Mouse (Mus musculus): ENCODE results near the gene Phc3.

Gene Phc3

GRCm38 (mm10) chr3:30969104-30969581, at the start of gene Phc3:
TSS of gene Phc3 (minus strand) at chr3:30969415.
- peak; percentile 80 for ATAC-seq (ENCODE audit: insufficient number of reproducible peaks, low FRiP score, low TSS enrichment)

DNA sequence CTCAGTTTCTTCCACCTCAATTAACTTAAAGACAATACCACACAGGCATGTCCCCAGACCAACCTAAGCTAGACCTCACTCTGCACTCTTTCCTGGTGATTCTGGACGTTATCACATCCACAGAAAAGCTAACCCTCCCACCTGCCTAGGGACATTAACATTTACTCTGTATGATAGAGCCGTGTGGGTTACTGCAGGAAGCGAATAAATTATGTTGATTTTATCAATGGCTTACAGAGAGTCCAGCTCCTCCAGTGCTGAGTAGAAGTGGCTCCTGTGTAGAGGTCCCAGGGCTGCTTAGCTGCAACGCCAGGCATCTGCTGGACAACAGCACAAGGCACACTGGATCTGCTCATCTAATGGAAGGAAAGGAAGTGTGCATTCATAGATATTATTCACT, 48.4 kb upstream of the Phc3 start:
- ATAC-seq (ENCODE audit: insufficient number of reproducible peaks, low FRiP score, low TSS enrichment), result no peak

DNA sequence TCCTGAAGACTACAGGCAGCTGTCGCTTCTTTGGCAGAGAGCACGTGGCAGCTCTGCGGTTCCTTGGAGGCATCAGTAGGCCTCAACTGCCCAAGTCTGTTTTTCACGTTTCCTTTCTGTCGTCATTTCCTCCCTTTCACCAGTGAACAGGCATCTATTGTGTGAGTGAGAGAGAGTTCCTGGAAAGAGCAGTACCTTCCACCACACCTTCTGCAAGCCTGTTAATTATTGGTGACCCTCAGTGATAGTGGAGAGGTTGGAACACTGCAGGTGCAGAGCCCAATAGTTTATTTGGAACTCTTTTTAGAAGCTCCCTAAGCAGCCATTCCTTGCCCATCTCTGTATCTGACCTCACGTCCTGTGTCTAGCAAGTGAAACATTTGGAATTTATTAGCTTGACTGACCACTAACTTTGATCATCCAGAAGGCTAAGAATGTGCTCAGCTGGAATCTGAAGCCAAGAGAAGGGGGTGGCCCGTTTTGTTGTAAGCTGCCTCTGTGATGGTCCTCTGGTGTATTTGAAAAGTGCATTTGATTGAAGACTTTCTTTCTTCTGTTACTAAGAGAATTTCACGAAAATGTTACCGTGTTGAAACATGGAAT, 47.5 kb upstream of the Phc3 start:
- ATAC-seq (ENCODE audit: insufficient number of reproducible peaks, low FRiP score, low TSS enrichment), result no peak

DNA sequence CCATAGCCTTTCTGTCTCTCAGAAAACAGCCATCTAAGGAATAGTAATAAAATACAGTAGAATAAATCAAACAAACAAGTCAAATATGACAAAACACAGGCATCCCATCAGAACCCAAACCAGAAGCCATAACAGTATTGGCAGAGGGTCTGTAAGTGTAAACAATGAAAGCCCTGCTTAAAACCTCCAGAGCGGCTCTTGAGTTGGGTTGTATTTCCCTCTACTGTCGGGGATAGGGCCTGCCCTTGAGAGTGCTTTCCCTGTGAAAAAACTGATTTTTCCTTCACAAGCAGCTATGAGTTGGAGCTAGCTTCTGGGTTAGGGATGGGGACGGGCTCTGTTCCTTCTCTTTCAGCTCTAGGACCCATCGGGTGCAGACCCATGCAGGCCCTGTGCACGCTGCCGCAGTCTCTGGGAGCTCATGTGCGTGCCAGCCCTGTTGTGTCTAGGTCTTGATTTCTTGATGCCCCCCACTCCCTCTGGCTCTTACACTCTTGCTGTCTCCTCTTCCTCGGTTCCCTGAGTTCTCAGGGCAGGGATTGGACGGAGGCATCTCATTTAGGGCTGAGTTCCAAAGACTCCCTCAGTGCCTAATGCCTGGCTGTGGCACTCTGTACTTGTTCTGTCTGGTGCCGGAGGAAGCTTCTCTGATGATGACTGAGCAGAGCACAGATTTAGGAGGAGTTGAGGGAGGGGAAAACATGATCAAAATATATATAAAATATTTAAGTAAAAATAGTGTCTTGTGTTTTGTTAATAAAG, 46.6 kb upstream of the Phc3 start:
- ATAC-seq (ENCODE audit: insufficient number of reproducible peaks, low FRiP score, low TSS enrichment), result peak; percentile 58

DNA sequence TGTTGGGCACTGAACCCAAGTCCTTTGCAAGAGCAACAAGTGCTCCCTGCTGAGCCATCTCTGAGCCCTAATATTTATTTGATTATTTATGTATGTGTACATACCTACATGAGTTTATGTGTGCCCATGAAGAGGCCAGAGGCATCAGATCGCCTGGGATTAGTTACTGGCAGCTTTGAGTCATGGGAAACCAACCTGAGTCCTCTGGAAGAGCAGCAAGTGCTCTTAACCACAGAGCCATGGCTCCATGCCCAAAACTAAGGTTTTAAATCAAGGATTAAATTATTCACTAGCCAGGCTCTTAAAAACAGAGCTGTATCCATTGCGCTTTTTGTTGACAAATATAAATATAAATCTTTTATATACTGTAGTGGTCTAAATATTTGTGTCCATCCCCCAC, 45.2 kb upstream of the Phc3 start:
- no peak for ATAC-seq (ENCODE audit: insufficient number of reproducible peaks, low FRiP score, low TSS enrichment)

- ATAC-seq (ENCODE audit: insufficient number of reproducible peaks, low FRiP score, low TSS enrichment), result no peak
Observed at GRCm38 (mm10) chr3:31004320-31005209, 35.4 kb upstream of the Phc3 start.

DNA sequence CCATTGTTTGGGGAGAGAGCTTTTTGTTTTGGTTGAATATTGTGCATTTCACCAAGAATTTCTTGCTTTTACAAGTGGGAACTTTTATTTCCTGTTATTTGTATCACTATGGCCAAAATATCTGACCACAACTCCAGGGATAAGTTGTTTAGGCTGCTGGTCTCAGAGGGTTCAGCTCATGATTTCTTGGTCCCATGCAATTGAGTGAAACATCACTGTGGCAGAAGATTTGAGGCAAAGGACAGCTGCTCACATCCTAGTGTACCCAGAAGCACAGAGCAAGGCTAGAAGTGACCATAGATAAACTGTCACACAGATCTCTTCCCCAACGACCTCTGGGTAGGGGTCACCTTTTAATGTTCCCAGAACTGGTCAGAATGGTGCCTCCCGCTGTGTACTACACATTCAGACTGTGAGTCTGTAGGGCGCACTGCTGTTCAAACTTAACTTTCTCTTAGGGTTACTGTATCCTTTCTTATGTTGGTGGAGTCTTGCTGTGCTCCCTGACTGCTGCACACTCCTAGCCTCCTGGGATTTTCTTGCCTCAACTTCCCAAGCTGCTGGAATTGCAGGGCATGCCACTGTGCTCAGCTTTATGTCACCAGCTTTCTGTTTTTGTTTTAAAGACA, 31.9 kb upstream of the Phc3 start:
- no peak for ATAC-seq (ENCODE audit: insufficient number of reproducible peaks, low FRiP score, low TSS enrichment)

DNA sequence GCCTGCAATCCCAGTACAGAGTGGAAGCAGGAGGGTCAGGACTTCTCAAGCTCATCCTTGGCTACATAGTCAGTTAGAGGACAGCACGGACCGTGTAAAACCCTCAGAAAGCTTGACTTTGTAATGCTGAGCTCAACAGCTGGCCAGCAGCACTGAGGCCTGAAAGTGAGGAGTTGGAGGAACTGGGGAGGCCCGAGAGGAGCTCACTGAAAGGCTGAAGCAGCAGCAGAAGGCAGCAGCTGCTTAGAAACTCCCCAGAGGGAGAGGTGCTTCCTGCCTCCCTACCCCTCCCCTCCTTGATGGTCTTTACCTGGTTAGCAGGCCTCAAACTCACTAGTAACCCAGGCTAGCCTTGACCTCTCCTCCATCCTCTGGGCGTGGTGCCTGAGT, 30.8 kb upstream of the Phc3 start:
- ATAC-seq (ENCODE audit: insufficient number of reproducible peaks, low FRiP score, low TSS enrichment), result no peak

DNA sequence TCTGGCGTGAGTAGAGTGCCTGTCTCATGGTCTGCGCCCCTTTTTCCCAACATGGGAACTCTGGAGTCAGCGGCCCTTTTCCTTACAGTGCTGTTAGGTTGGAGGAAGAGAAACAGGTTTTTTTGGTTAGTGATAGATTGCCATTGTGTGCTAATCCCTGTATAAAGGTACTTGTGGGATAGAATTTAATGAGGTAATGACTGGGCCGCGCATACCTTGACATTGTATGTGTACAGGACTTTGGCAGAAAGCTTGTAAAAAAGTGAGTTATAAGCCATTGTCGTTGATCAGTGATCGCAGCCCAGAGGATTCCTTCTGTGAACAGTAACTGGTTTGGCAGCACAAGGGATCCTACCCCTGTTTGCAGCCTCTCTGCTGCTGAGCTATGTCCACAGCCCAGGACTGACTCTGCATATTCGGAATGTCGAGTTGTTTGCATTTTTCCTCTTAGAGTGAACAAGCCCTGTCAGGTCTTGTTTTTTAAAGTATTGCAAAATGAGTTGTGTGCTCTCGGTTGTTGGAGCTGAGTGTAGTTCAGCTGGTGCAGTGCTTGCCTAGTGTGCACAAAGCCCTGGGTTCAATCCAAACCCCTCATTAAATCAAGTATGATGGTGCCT, 30.3 kb upstream of the Phc3 start:
- no peak for ATAC-seq (ENCODE audit: insufficient number of reproducible peaks, low FRiP score, low TSS enrichment)

GRCm38 (mm10) chr3:30996688-30997014, 27.4 kb upstream of the Phc3 start:
- no peak for ATAC-seq (ENCODE audit: insufficient number of reproducible peaks, low FRiP score, low TSS enrichment)

- peak; percentile 56 for ATAC-seq (ENCODE audit: insufficient number of reproducible peaks, low FRiP score, low TSS enrichment)
Observed at GRCm38 (mm10) chr3:30995899-30996687, 26.9 kb upstream of the Phc3 start.

DNA sequence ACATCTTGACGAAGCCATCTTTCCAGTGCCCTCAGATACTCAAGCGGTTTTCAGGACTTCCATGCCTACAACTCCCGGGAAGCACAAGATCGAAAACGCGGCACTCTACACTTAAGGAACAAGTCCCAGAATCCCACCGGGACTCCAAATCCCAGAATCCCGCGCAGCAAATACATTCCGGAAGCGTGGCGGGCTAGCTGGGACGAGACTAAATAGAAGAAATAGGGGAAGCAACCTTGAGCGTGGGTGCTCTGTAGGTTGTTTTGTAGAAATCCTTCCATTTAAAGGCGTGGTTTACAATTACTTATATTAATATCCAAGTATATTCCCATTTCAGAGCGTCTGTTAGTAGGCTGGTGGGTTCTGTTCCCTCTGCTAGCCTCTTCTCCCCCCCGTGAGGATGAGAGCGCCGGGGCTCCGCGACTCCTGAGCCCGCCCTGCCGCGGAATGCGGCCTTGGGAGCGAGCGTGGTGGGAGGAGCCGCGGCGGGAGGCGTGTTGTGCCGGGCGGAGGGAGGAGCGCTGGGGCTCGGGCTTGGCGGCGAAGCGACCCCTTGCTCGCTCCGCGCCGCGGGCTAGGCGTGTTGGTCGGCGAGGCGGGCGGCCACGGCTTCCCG, 26.2 kb upstream of the Phc3 start, which contains the start of gene Prkci:
TSS of gene Prkci (plus strand) at position 465 of the 616 bp plus-strand sequence.
- ATAC-seq (ENCODE audit: insufficient number of reproducible peaks, low FRiP score, low TSS enrichment), result peak; percentile 95

- no peak for ATAC-seq (ENCODE audit: insufficient number of reproducible peaks, low FRiP score, low TSS enrichment)
Observed at GRCm38 (mm10) chr3:30994859-30995258, 25.6 kb upstream of the Phc3 start.

- no peak for ATAC-seq (ENCODE audit: insufficient number of reproducible peaks, low FRiP score, low TSS enrichment)
Observed at GRCm38 (mm10) chr3:30993066-30993573, 23.9 kb upstream of the Phc3 start.

GRCm38 (mm10) chr3:30992161-30992560, 22.9 kb upstream of the Phc3 start:
- no peak for ATAC-seq (ENCODE audit: insufficient number of reproducible peaks, low FRiP score, low TSS enrichment)

DNA sequence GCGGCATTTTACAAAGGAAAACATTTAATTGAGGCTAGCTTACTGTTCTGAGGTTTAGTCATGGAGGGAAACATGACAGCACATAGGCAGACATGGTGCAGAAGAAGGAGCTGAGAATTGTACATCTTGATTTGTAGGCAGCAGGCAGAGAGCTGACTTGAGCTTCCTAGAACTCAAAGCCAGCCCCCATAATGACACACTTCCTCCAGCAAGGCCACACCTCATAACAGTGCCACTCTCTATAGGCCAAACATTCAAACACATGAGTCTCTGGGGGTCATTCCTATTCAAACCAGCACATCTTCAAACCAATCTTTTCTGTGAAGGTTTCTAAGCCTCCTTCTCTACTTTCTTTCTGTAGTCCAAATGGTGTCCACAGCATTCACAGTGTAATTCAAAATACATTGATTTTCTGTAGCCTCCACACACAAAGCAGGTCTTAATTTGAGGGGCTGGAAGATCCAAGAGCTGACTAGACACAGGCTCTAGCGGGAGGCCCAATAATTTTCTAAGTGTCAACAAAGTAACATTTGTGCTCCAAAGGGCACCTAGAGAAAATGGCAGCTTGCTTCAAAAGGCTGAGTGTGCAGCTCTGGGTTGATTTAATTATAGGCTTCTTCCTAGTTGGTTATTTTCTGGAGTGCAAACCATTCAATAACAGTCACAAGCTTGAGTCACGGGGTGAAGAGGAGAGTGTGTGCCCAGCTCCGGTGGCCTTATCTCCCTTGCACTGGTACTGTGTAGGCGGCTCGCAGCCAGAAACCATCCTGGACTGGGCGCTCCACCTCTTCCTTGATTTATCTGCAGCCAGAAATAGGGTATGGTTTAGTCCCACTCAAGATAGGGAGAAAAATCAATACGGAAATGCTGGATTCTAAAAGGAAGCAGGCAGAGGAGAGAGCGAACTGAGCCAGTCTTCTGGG, 18.4 kb upstream of the Phc3 start:
- no peak for ATAC-seq (ENCODE audit: insufficient number of reproducible peaks, low FRiP score, low TSS enrichment)

GRCm38 (mm10) chr3:30982924-30983536, 13.8 kb upstream of the Phc3 start:
- no peak for ATAC-seq (ENCODE audit: insufficient number of reproducible peaks, low FRiP score, low TSS enrichment)

Data from cerebellum, adult (tissue).